Mouse (Mus musculus): ENCODE measurements around the gene Arid3a. TPM values are rescaled to one million over a fixed set of nuclear protein-coding genes. Genes with fewer than 3 reads are reported as not detected.
"Not testable (repeated sequence)": the region's sequence is repeated elsewhere in the genome, so short reads cannot be mapped to it uniquely, and the experiment has no call there.

Gene Arid3a
- polyA plus RNA-seq, 1 experiment from 2014 or later, result 5.4 TPM

GRCm38 (mm10) chr10:79892451-79893118 is 34.3 kb upstream of the Arid3a start:
- not testable (repeated sequence) for H3K27me3 ChIP-seq (ENCODE audit: insufficient read depth, low read length); H3K9me3 ChIP-seq (ENCODE audit: low read depth, low read length); H3K4me2 ChIP-seq; H3K4me3 ChIP-seq (ENCODE audit: low read depth, low read length); H3K27ac ChIP-seq (ENCODE audit: low read depth); H3K9ac ChIP-seq; H3K4me1 ChIP-seq (ENCODE audit: insufficient read depth)
- H3K36me3 ChIP-seq (ENCODE audit: insufficient read depth), result peaks cover 28% of the 10 kb centered on the region
- TF ChIP-seq CTCF (IDR thresholded peaks at IDR 0.05; ENCODE audit: low read depth), result peak; percentile 86
- peak; percentile 38; the same call in 1 of the 2 replicates for ATAC-seq (ENCODE audit: insufficient read depth)
- 42% methylated on average over 22 of the region's 22 CpGs for WGBS
- DNase-seq, result peak; percentile 90

DNA sequence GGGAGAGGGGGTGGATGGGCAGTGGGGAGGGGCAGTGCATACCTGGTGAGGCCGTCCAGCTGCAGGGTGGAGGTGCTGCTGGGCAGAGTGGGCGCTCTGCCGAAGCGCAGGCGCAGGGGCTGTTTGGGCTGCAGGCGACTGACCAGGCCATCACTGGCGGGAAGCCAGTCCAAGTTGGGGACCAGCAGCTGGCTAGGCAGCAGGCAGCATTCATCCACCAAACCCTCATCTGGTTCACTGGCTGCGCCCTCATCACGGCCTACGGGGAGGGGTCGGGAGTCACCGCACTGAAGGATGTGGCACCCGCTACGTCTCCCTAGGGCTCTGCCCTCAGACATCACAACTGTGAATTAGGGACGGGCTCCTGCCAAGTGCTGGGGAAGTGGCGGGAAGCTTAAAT is 30.5 kb upstream of the Arid3a start:
- H3K27ac ChIP-seq (ENCODE audit: low read depth), result no peak overlapping the region
- no peak for TF ChIP-seq CTCF (IDR thresholded peaks at IDR 0.05; ENCODE audit: low read depth)
- ATAC-seq (ENCODE audit: insufficient read depth), result no peak
- H3K4me2 ChIP-seq, result no peak overlapping the region
- no peaks in the 10 kb centered on the region for H3K4me1 ChIP-seq (ENCODE audit: insufficient read depth)
- 80% methylated on average over 16 of the region's 16 CpGs for WGBS
- no peaks in the 10 kb centered on the region for H3K27me3 ChIP-seq (ENCODE audit: insufficient read depth, low read length)
- no peak overlapping the region for H3K4me3 ChIP-seq (ENCODE audit: low read depth, low read length)
- peaks cover 56% of the 10 kb centered on the region for H3K36me3 ChIP-seq (ENCODE audit: insufficient read depth)
- H3K9me3 ChIP-seq (ENCODE audit: low read depth, low read length), result no peaks in the 10 kb centered on the region
- H3K9ac ChIP-seq, result no peak overlapping the region
- DNase-seq, result no peak

- H3K9ac ChIP-seq, result no peak overlapping the region
- ATAC-seq (ENCODE audit: insufficient read depth) (no peak), DNase-seq (no peak)
- H3K9me3 ChIP-seq (ENCODE audit: low read depth, low read length), result no peaks in the 10 kb centered on the region
- no peak overlapping the region for H3K4me2 ChIP-seq
- H3K4me1 ChIP-seq (ENCODE audit: insufficient read depth), result no peaks in the 10 kb centered on the region
- no peak for TF ChIP-seq CTCF (IDR thresholded peaks at IDR 0.05; ENCODE audit: low read depth)
- H3K4me3 ChIP-seq (ENCODE audit: low read depth, low read length), result no peak overlapping the region
- H3K27me3 ChIP-seq (ENCODE audit: insufficient read depth, low read length), result no peaks in the 10 kb centered on the region
- 75% methylated on average over 13 of the region's 13 CpGs for WGBS
- H3K36me3 ChIP-seq (ENCODE audit: insufficient read depth), result peaks cover 56% of the 10 kb centered on the region
- H3K27ac ChIP-seq (ENCODE audit: low read depth), result no peak overlapping the region
These were observed 30.0 kb upstream of the Arid3a start for GRCm38 (mm10) chr10:79896814-79897213.

DNA sequence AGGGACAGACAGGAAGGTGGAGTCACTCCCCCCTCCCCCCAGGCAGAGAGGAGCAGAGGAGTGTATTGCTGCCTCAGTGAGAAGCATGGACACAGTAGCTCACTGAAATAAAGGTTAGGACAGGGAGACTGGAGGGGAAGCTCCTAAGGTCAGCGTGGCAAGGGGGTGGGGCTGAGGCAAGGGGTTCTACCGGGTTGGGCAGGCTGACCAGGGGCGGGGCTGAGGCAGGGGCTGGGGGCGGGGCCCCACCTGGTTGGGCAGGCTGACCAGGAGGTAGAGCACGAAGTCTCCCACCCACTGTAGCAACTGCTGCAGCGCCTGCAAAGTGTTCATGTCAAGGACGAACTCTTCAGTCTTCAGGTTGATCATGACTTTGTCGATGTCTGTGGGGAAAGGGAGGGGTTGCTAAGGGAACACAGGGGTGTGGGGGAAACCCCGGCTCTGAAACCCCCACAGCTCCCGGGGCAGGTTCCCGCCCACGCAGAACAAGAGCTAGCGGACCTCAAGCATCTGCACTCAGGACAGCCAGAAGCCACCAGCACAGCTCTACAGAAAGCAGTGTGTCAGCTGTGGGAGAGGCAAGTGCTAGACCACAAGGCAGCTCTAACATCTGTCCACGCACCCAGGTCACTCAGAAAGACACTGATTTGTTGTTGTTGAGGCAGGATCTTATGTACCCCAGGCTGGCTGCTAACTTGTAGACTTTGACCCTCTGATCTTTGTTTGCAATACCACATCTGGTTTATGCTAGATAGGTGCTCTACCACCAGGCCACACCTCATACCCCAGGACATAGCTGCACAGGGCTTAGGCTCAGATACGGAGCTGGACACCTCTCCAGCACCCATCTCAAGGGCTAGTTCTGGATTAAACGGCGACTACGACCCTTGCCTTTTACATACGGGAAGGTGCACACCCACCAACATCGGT is 29.3 kb upstream of the Arid3a start:
- no peak for TF ChIP-seq CTCF (IDR thresholded peaks at IDR 0.05; ENCODE audit: low read depth)
- 54% methylated on average over 20 of the region's 20 CpGs for WGBS
- H3K27me3 ChIP-seq (ENCODE audit: insufficient read depth, low read length), result no peaks in the 10 kb centered on the region
- H3K36me3 ChIP-seq (ENCODE audit: insufficient read depth), result peaks cover 62% of the 10 kb centered on the region
- H3K4me1 ChIP-seq (ENCODE audit: insufficient read depth), result no peaks in the 10 kb centered on the region
- ATAC-seq (ENCODE audit: insufficient read depth) (no peak), DNase-seq (no peak)
- H3K27ac ChIP-seq (ENCODE audit: low read depth), result no peak overlapping the region
- no peak overlapping the region for H3K4me2 ChIP-seq
- no peak overlapping the region for H3K9ac ChIP-seq
- no peak overlapping the region for H3K4me3 ChIP-seq (ENCODE audit: low read depth, low read length)
- H3K9me3 ChIP-seq (ENCODE audit: low read depth, low read length), result no peaks in the 10 kb centered on the region

- peaks cover 76% of the 10 kb centered on the region for H3K36me3 ChIP-seq (ENCODE audit: insufficient read depth)
- no peak for DNase-seq
These were observed 25.9 kb upstream of the Arid3a start for GRCm38 (mm10) chr10:79900951-79901410.

DNA sequence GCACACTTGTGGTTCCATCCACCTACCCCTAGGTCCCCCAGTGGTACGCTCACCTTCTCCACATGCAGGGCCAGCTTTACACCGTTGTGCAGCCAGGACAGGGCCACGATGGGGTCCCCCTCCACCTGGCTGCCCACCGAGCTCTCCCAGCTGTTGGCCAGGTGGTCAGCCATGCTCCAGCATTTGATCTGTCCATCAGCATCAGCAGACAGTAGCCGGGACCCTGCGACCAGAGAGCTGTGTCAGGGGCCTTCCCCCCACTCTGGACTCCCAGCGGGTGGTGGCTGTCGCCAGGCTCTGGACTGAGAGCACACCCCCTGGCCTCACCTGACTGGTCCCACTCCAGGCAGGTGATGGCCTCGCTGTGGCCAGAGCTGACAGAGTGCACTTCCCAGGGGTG is 20.1 kb upstream of the Arid3a start:
- 84% methylated on average over 9 of the region's 9 CpGs for WGBS
- no peak for ATAC-seq (ENCODE audit: insufficient read depth)
- Histone ChIP-seq H3K27me3 (ENCODE audit: insufficient read depth, low read length) (no peaks in the 10 kb centered on the region), H3K36me3 (ENCODE audit: insufficient read depth) (peaks cover 61% of the 10 kb centered on the region), H3K27ac (ENCODE audit: low read depth) (no peak overlapping the region), H3K9me3 (ENCODE audit: low read depth, low read length) (no peaks in the 10 kb centered on the region), H3K4me1 (ENCODE audit: insufficient read depth) (no peaks in the 10 kb centered on the region), H3K9ac (no peak overlapping the region; the same call in 1 of the 2 replicates), H3K4me2 (no peak overlapping the region), H3K4me3 (ENCODE audit: low read depth, low read length) (no peak overlapping the region)
- no peak for TF ChIP-seq CTCF (IDR thresholded peaks at IDR 0.05; ENCODE audit: low read depth)
- no peak for DNase-seq

More at GRCm38 (mm10) chr10:79900951-79901410, 25.9 kb upstream of the Arid3a start:
- peak; percentile 37 for TF ChIP-seq CTCF (IDR thresholded peaks at IDR 0.05; ENCODE audit: low read depth)
- Histone ChIP-seq H3K4me2 (no peak overlapping the region), H3K27ac (ENCODE audit: low read depth) (no peak overlapping the region), H3K9ac (no peak overlapping the region), H3K27me3 (ENCODE audit: insufficient read depth, low read length) (no peaks in the 10 kb centered on the region), H3K4me1 (ENCODE audit: insufficient read depth) (no peaks in the 10 kb centered on the region), H3K9me3 (ENCODE audit: low read depth, low read length) (no peaks in the 10 kb centered on the region), H3K4me3 (ENCODE audit: low read depth, low read length) (no peak overlapping the region)
- ATAC-seq (ENCODE audit: insufficient read depth), result no peak
- WGBS, result 63% methylated on average over 2 of the region's 2 CpGs

DNA sequence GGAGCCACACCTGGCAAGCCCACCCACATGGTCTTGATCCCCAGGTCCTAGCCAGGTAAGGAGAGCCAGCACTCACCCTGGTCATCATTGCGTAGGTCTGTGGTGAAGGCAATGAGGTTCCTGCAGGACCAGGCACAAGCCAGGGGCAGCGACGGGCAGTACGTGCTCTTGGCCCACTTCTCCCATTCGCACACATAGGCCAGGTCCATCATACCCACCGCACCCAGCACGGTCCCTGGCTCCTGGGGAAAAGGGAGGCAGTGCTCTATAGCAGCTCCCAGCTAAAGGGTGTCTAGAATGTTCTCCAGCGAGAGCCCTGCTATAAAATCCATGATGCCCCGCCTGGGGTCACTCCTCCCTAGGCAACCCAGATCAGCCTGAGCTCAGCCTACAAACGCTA is 19.4 kb upstream of the Arid3a start:
- 89% methylated on average over 10 of the region's 10 CpGs for WGBS
- DNase-seq (no peak), ATAC-seq (ENCODE audit: insufficient read depth) (no peak)
- H3K27me3 ChIP-seq (ENCODE audit: insufficient read depth, low read length), result no peaks in the 10 kb centered on the region
- no peak overlapping the region for H3K27ac ChIP-seq (ENCODE audit: low read depth)
- no peaks in the 10 kb centered on the region for H3K9me3 ChIP-seq (ENCODE audit: low read depth, low read length)
- H3K4me2 ChIP-seq, result peak overlapping the region; percentile 57
- no peak overlapping the region; the same call in 1 of the 2 replicates for H3K9ac ChIP-seq
- no peaks in the 10 kb centered on the region for H3K4me1 ChIP-seq (ENCODE audit: insufficient read depth)
- no peak for TF ChIP-seq CTCF (IDR thresholded peaks at IDR 0.05; ENCODE audit: low read depth)
- H3K36me3 ChIP-seq (ENCODE audit: insufficient read depth), result peaks cover 64% of the 10 kb centered on the region
- H3K4me3 ChIP-seq (ENCODE audit: low read depth, low read length), result no peak overlapping the region
